Mouse (Mus musculus): ENCODE results near the gene Gm20683.
A peak's percentile ranks its signal among the peaks of the same experiment; 100 is the strongest.
"Not testable (repeated sequence)": the region's sequence is repeated elsewhere in the genome, so short reads cannot be mapped to it uniquely, and the experiment has no call there.

The Gm20683 gene

DNA sequence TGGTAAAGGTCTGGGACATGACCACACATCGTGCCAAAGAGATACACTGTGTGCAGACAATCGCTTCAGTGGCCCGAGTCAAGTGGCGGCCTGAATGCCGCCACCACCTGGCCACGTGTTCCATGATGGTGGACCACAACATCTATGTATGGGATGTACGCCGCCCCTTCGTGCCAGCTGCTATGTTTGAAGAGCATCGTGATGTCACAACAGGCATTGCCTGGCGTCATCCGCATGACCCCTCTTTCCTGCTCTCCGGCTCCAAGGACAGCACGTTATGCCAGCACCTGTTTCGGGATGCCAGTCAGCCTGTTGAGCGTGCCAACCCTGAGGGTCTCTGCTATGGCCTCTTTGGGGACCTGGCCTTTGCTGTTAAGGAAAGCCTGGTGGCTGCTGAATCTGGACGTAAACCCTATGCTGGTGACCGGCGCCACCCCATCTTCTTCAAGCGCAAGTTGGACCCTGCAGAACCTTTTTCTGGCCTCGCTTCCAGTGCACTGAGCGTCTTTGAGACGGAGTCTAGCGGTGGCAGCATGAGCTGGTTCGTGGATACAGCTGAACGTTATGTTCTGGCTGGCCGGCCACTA is 15.5 kb downstream of the Gm20683 start:
- DNase-seq, result no peak

DNA sequence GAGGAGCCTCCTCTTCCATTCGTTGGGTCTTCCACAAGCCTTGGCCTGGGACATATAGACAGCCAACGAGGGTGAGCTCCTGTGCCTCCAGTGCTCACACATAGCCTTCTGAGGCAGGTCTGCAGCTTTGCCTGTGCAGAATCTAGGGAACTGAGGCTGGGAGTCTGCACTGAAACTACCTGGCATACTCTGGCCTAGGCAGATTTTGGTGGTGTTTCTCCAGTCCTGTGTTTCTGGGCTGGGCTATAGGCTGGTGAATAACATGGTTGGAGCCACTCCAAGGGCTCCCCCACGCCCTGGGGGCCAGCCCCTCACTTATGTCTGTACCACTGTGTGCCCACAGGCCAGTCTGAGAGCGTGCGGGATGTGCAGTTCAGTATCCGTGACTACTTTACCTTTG is 16.3 kb downstream of the Gm20683 start:
- no peak for DNase-seq

DNA sequence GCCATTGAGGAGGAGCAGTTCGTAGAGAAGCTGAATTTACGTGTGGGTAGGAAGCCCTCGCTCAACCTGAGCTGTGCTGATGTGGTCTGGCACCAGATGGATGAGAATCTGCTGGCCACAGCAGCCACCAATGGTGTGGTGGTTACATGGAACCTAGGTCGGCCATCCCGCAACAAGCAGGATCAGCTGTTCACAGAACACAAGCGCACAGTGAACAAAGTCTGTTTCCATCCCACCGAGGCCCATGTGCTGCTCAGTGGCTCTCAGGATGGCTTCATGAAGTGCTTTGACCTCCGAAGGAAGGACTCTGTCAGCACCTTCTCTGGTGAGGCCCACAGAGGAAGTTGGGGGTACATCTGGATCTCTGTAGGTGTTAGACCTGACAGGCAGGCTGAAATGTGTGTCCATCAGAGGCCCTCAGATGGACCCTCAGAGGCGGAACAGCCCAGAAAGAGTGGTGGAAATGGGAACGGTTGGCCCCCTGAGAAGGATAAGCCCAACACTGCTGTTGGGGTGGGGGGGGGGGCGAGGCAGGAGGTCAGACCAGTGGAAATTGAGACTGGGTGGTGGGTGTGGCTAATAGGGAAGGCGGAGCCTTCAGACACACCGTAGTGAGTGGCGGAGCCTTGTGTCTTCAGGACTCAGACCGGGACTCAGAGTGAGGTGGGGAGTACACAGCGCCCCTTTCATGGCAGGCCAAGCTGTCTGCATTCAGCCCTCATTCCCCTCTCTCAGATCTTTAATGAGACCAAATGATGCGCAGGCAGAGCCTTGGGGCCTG is 17.0 kb downstream of the Gm20683 start:
- DNase-seq, result no peak

DNA sequence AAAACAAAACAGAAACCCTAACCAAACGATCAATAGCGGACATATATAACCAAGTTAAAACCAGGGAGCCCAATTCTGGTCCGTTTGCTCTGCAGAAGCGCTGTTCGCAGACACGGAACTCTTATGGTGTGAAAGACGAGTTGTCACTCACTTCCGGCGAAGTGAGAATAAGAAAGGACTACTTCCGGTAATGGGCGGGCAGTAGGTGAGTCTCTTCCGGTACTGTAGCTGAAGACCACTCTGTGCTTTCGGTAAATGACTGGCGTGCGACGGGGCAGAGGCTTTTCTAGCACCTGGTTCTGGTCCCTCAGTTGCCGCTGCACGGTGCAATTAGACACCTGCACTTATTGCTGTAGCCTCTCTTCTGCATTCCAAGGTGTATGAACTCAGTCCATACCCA is 18.1 kb downstream of the Gm20683 start, which contains the start of gene Wdr24:
TSS of gene Wdr24 (plus strand) at position 176 of the 400 bp plus-strand sequence.
- peak; percentile 73 for DNase-seq

DNA sequence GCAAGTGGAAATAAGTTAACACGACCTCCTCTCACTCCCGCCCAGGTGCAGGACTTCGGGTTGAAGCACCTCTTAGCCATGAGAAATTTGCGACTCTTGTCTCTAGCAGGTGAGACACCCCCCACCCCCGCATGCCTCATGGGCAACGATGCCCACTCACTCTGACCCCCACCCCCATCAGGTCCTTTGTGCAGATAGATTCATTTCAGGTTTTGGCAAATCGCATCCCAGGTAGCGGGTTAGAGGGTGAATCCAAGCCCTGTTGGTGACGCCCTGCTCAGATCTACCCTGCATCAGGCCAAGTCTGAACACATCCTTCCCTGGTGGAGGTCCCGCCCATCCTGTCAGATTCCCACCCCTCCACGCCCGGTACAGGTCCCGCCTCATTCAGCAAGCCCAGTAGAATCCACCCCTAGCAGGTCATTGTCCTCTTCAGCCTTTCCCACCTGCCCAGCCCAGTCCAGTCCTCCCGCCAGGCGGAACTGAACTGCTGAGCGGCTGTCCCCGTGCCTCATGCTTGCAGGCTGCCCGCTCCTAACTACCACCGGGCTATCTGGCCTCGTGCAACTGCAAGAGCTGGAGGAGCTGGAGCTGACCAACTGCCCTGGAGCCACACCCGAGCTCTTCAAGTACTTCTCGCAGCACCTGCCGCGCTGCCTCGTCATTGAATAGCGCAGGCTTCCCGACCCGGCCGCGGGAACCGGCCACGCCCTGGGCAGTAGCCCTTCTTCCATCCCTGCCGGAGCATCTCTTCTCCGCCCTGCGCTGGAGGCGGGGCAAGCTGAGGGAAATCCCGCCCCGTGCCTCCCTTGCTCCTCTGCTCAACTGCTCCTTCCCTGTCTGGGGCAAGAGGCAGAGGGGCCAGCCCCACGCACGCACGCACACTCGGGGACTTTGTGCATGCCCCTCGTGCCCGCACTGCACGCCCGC is 22.4 kb downstream of the Gm20683 start:
- DNase-seq, result no peak

DNA sequence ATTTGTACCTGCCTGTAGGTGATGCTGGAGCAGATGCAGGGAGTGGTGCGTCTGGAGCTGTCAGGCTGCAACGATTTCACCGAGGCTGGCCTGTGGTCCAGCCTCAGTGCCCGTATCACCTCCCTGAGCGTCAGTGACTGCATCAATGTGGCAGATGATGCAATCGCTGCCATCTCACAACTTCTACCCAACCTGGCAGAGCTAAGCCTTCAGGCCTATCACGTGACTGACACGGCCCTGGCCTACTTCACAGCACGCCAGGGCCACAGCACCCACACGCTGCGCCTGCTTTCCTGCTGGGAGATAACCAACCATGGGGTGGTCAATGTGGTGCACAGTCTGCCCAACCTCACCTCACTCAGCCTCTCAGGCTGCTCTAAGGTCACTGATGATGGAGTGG is 23.9 kb downstream of the Gm20683 start:
- DNase-seq, result no peak

DNA sequence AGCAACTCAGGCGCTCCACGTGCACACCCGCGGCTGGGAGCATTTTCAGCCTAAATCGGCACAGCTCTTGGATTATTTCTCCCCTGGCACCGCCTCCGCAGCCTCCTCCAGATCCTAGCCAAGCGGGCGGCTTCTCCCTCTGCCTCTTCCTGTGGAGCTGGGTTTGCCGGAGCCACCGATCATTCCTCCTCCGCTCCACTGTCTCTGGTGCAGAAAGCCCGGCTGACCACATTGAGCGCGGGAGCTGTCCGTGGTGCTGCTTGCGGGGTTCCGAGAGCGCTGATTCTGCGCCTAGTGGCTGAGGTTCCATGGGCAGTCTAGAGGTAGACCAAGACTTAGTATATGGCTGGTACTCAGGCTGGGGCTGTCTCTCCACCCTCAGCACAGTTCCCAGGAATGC is 28.1 kb downstream of the Gm20683 start:
- peak; percentile 72 for DNase-seq

DNA sequence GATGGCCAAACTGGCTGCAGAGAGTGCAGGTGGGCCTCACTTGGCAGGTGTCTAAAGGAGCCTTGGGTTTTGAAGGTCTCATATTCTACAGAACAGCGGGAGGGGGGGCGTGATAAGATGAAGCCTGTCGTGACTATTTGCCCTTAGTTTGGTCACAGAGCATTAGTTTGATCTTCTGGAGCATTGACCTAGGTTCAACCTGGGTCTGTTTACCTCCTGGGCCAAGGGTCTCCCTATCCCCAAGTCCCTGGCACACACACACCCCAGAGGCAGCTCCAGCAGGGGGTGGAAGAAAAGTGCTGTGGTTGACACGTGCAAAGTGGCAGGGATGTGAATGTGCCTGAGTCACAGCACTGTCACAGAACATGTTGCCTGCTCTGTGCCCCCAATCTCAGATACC is 30.7 kb downstream of the Gm20683 start:
- DNase-seq, result no peak

DNA sequence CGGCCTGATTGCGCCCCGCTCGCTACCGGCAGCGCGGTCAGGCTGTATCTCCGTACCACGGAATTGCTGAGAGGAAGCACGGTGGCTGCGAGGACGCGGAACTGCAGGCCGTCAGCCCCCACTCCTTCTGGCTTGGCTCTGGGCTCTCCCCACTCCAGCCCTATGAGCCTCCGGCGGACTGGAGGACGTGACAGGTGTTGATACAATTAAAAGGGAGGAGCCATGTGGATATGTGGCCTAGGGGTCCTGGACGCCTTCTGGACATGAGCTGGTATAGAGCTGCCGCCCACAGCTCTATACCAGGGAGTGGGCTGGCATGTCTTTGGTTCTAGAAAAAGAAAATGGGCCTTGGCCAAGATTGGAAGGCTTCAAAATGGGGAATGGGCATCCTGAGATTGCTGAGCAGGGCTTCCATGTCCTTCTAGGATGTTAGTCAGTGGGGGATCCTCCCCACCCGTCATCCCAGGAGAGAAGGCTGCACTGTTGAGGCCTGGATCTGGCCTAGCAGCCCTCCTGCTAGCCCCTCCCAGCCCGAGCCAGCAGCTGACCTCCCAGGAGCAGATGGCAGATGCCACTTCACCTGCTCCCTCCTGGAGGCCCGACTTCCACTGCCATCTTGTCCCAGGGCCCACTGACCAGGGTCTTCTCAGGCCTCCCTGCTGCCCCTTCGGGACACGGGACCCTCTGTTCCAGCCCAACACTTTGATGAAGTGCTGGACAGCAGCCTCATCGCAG is 31.8 kb downstream of the Gm20683 start:
- no peak for DNase-seq

DNA sequence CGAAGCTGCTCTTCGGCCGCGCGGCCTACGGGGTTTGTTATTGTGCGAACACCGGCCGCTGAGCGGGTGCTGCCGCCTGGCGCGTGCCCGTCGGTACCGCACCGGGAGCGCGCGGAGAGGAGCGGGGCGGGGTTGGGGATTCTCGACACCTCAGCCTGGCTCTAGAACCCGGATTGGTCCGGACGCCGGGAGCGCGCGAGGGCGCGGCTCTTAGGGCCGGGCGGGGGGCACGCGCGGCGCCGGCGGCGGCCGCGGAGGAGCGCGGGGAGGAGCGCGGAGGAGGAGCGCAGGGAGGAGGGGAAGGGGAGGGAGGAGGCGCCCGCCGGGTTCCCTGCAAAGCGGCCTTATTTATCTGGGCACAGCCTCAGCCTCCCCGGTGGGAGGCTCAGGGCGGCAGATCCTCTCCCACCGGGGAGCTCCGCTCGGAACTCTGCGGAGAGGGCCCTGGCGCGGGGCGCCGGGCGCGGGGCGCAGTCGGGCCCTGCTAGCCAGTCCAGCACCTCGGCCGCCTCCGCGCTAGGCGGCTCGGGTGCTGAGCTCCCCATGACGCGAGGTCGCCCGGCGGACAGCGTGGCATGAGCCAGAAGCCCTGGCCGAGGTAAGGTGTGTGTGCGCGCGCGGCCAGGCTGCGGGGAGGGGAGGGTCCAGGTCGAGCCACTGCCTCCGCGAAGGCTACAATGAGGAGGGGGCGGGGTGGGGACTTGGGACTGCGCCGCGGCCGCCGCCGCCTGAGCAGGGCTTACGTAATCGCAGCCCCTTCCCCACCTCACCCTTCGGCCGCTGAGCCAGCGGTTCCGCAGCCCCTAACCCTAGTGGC is 32.6 kb downstream of the Gm20683 start, which contains the start of gene Fbxl16:
TSS of gene Fbxl16 (plus strand) at position 297 of the 817 bp plus-strand sequence.
- DNase-seq, result peak; percentile 75

DNA sequence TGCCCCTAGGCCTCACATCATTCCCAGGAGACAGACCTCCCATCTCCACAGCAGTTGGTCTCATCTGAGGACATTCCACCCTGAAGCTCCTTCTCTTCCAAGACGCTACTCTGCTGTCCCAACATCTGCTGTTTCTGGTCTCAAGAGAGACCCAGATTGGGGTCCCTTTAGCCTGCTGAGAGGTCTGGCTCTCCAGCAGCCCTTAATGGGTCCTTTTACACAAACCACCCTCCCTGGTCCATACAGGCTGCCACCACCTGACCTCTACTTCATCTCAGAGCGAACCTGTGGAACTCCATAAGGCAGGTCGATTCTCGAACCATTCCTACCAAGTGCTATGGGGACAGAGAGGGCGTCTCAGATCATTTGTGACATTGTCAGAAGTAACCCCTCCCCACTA is 33.5 kb downstream of the Gm20683 start:
- no peak for DNase-seq

DNA sequence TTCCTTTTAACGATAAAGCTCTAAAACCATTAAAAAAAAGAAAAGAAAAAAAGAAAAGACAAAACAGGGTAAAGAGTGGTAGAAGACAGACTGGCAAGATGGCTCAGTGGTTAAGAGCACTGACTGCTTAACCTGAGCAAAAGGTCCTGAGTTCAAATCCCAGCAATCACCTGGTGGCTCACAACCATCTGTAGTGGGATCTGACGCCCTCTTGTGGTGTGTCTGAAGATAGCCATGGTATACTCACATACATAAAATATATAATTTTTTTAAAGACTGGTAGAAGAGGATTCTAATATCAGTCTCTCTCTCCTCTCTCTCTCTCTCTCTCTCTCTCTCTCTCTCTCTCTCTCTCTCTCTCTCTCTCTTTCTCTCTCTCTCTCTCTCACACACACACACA is 34.1 kb downstream of the Gm20683 start:
- not testable (repeated sequence) for DNase-seq

DNA sequence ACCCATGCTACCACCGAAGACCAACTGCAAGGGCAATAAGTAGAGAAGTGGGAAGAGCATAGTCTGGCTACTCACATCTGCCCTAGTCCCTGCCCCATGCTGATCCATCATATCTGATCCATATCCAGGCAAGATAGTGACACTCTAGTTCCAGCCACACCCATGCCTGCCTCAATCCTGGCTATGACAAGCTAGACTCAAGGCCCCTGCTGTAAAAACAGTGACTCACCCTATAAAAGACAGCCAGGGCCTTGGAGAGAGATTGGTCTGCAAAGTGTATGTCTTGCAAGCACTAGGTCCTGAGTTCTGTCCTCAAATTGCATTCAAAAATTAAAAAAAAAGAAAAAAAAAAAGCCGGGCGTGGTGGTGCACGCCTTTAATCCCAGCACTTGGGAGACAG is 35.1 kb downstream of the Gm20683 start:
- DNase-seq, result no peak

DNA sequence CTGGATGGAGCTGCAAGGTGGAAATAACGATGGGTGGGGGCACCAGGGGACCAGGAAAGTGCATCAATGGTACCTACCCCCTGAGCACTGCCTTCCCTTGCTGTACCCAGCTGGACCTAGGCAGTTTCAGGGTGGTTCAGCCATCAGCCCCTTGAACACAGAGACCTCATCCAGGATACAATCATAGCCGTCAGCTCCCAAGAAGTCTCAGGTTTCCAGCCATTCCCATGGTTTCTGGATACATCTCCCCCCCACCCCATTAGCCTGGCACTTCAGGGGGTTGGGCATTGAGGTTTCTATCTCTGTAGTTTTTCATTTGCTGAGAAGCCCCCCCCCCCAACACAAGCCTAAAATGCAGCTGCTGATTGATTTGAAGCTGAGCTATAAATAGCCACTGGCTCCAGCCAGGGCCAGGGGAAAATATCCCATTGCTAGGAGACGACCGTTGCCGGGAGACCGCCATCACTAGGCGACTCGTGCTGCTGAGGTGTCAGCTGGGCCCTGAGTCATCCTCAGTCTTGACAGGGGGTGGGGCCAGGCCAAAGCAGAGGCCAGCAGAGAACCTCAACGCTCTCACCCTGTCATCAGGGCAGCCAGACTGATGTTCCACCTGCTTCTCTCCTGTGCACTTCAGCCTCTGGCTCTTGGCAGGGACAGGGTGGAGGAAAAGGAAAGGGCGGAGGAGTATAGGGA is 38.6 kb downstream of the Gm20683 start:
- no peak for DNase-seq

DNA sequence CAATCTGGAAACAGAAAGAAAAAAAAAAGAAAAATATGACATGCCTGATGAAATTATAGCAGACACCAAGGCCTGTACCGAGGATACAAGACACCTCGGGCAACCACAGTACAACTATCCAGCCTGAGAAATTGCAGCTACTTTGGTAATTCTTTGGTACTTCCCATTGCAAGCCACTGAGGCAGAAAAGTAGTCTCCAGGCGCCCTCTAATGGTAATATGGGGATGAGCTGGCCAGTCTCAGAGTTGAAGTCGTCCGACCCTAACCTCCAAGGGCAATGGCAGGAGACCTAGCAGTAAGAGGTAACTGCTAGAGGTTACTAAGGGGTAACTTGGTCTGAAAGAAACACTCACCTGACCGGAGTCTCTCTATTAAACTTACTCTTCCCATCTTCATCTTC is 40.5 kb downstream of the Gm20683 start:
- peak; percentile 77 for DNase-seq

DNA sequence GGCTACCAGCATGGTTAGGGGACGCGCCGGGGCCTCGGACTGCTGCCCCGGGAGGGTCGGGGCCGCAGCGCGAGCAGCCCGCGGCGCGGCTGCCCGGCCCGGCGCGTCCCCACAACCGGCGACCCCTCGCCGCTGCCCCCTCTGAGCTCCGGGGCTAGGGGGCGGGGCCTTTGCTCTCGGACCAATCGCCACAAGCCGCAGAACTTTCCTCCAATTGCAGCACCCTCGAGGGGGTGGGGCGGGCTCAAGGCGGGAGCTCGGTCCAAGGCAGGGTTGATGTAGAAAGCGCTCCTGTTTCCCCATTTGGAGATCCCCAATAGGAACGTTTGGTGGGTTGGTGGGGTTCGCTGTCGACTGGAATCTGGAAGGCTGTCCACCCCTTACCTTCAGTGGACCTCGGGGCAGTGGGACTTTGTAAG is 44.6 kb downstream of the Gm20683 start, which contains the start of gene Metrn:
TSS of gene Metrn (minus strand) at position 186 of the 419 bp plus-strand sequence.
- peak; percentile 83 for DNase-seq

DNA sequence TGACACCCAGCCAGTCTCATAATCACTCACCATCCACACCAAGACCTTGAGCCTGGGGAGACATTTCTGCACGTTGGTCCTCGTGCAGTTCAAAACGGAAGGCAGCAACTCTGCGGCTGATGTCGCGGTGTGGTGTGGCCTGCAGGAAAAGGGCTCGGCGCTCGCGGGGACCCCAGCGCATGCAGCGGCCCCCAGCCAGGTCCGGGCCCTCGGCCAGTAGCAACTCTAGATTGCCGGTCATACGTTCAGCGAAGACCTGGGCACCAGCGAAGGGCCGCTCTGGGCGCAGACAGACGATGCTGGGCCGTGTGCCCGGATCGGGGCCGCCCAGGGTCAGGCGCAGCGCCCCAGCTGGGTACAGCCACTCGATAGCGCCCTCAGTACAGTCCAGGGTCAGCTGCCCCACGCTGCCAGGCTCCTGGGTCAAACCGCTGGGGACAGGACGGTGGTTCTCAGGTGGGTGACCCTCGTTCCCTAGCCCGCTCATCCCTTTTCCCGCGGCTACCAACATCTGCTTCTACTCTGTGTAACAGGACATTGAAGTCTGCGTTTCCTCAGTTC is 45.3 kb downstream of the Gm20683 start:
- no peak for DNase-seq

DNA sequence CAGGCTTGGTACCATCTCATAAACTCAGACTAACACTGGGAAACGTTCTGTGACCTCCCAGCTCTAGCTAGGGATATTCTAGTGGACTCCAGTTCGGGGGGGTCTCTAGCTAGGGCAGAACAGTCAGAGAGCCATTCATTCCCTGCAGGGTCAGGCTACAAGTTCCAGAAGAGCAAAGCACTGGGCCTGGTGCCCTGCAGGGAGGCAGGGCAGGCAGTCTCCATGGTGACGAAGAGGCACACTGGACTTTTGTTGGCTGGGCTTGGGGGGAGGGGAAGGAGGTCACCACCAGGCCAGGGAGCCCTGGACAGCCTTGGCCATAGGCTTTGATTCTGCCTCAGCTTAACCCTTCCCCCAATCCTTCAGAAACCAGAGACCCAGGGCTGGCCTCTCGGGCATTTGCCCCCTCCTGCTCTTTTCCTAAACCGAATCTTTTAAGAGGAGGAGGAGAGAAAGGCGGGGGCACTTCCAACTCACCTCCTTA is 45.9 kb downstream of the Gm20683 start, which contains the start of gene AC134908.4:
TSS of gene AC134908.4 (minus strand) at position 51 of the 484 bp plus-strand sequence.
- DNase-seq, result peak; percentile 83

DNA sequence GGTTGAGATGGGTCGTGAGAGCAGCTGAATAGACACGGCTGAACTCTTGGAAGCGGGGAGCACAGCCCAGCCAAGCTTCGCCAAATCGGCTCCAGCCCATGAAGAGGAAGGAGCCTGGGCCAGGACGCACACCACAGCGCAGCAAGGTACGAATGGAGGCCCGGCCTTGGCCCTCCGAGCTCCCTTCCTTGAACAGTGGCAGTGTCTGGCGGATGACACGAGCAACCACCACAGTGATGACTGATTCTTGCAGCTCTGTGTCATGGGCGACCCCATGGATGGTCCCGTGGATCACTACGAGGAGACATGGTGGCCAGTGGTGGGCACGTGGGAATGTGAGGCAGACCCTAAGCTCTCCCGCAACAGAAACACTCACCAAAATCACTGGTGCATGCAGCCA is 46.6 kb downstream of the Gm20683 start:
- no peak for DNase-seq

DNA sequence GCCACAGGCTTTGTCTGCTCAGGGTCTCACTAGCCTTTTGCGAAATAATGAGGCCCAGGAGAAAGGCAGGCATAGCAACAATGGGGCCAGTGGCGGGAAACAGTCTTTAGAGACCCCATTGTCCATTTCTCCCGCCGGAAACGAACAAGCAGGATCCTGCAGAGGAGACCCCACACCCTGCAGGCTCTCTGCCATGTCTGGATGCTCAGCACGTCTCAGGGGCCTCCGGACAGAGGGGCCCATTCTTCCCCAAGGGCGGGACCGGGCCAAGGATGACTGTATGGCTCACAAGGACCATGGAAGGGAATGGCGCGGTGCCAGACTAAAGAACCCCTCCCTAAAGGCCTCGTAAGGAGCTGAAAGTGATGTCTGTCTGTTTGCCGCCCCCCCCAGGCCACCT is 47.4 kb downstream of the Gm20683 start:
- no peak for DNase-seq

Measured in kidney, adult 11 months (tissue).